Mouse (Mus musculus) left cerebral cortex, adult 8-10 months (tissue): ENCODE measurements at regions not wholly inside any gene's neighbourhood (a gene's known extent, or its start where the extent isn't known, plus 50 kb on each side); places are given as distances from the start of the nearest gene placed in this dataset.
A peak's percentile ranks its signal among the peaks of the same experiment; 100 is the strongest.

Source experiments
- DNase-seq, 2 experiments: peaks; one replicate each; pipeline ENCODE4 v3.0.0; 2022; ENCODE audit warnings: low spot score in 2 of 2

- DNase-seq: no peak
These were observed 65.0 kb downstream of the Dmac1 start for GRCm38 (mm10) chr4:75213176-75213476.

GRCm38 (mm10) chr4:75212396-75213175, 65.5 kb downstream of the Dmac1 start:
- DNase-seq: peak; percentile 1 to 60
